Mouse (Mus musculus) monocyte, adult 2 months (primary cell): ENCODE measurements around the gene Fam129a.
A peak's percentile ranks its signal among the peaks of the same experiment; 100 is the strongest.

Source experiments
- DNase-seq, 2 experiments: peaks; one replicate each; pipeline ENCODE4 v3.0.0; 2022; ENCODE audit warnings: low spot score in 2 of 2, low read depth in 1 of 2

Gene Fam129a

DNA sequence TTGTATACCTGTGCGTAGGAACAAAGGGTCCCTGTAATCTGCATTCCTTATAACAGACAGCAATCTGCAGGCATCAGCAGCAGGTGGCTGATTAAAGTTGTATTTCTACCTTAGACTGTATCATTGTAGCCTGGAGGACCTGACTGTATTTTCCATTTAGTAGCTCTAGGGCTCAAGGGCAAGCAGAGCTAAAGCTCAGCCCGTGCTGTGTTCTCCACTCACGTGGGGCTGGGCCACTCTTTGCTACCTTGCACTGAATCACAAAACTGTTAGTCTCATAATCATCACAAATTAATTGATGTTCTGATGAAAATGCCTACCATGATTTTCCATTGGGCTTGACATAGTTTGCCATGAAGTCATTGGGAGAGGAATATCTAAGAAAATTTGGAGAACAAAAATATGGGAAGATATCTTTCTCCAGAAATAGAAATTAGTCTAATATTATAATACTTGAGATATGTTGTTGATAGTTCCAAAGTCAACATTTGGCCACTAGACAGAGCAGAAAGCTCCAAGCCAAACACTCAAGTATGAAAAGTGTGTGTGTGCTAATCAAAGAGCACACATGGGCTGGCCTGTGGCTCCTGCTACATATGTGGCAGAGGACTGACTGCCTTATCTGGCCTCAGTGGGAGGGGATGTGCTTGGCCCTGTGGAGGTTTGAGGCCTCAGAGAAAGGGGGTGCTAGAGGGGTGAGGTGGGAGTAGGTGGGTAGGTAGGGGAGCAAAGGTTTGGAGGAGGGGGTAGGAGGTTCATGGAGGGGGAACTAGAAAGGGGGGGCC lies 53.6 kb downstream of the Fam129a start:
- DNase-seq, result no peak

DNA sequence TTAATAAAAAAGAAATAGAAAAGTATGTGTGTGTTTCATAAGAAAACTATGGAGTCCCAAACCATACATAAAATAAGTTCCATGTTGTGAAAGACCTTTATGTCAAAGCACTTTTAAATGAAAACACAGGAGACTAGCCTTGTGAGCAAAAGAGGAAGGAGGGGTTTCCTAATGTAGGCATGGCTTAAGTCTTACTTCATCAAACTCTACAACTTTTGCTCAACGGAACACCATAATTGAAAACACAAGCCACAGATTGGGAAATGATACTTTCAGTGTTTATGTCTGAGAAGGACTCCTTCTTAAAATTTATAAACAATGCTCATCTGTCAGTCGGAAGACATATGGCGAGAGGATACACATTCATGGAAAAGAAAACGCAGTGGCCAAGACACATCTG lies 54.3 kb downstream of the Fam129a start:
- DNase-seq, result peak in 1 of 2 experiments; percentile 29

DNA sequence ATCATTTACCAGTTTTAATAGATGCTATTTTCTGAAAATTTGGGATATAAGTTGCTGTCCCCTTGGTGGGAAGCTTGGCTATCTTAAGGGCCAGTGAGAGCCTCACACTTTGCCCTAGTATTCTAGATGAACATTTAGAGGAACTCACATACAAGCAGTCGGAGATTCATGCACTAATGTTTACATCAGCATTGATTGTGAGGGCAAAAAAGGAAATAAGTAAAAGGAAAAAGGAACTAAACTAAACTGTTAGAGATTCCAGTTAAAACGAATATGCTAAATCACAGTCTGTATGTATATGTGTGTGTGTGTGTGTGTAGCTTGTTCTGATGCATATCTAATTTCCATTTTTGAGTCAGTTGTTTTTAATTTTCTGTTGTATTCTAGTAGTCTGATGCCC lies 54.7 kb downstream of the Fam129a start:
- no peak for DNase-seq

DNA sequence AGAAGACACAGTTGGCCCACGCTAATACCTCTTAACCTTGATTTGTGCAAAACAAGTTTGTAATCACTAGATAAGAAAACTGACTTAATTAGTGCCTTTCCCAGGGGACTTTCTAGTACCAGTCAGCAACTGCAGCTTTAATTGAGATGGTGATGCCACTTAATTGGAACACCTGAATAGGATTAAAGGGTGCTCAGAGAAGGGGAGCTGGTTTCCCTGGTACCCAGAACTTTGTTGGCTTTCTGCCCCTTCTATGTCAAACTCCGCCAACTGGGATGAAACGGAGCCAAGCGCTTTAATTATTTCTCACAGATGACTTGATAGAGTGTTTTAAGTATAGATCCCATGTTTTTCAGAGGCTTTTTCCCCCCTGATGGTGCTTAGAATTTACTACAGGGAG lies 55.6 kb downstream of the Fam129a start:
- DNase-seq, result no peak

DNA sequence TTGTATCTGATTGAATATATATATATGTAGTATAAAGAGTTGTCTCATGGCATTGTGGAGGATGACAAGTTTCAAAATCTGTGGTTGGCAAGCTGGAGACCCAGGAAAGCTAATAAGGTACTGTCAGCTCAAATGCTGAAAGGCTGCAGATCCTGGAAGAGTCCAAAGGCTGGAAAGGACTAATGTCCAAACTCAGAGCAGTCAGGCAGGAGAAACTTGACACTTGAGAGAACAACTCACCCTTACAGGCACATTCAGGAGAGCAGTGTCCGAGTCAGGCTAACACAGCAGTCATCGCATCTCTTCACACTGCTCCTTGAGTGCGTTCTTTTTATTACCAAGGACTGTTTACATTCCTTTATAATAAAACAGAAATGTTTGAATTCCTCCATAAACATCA lies 56.2 kb downstream of the Fam129a start:
- DNase-seq, result no peak

DNA sequence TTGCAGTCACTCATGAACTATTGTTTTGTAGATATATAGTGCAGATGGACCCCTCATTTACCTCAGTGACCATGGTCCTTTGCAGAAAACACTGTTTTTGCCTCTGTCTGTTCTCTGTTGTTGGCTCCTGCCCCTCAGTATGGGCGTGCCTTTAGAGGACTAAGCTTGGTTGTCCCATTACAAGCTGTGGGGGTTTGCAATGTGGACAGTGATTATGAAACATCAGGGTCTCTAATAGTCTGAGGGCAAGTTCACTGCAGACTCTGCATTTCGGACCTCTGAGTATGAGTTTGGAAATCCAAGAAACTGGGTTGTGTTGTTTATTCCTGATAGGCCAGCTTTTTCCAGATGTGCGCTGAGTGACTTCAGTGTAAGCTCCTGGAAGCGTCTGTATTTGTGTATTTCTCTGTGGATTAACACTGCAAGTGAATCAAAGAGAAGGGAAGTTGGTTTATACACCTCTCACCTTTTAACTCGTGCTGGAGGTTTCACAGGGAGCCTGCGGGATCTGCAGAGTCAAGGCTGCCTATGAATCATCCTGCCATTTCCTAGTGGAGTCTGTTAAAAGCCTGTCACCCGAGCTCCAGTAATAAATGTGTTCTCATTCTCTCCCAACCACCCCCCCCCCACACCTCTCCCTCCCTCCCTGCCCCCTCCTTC lies 58.7 kb downstream of the Fam129a start:
- no peak for DNase-seq

DNA sequence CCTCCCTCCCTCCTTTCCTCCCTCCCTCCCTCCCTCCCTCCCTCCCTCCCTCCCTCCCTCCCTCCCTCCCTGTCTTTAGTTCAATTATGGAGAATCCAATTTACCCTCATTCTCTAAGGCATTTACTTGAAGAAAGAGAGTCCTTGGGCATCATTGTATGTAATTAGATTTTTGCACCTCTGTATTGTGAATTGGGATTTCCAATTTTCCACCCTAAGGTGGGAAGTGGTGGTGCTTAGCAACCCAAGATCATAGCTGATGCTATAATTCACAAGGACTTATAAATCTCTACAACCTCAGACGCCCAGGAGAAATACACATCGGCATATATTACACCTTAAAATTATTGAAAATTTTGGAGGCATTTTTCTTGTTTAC lies 59.3 kb downstream of the Fam129a start:
- no peak for DNase-seq

DNA sequence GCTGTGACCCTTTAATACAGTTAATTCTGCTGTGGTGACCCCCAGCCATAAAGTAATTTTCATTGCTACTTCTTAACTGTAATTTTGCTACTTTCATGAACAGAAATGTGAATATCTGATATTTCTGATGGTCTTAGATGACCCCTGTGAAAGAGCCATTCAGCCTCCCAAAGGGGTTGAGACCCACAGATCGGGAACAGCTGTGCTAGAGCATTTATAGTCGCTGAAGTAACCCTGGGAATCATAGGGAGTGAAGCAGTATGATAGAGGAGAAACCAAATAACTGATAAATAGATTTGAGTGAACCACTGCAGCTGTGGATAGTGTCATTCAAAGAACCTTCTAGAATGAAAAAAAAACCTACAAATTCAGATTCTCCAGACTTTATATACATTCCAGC lies 60.1 kb downstream of the Fam129a start:
- no peak for DNase-seq

DNA sequence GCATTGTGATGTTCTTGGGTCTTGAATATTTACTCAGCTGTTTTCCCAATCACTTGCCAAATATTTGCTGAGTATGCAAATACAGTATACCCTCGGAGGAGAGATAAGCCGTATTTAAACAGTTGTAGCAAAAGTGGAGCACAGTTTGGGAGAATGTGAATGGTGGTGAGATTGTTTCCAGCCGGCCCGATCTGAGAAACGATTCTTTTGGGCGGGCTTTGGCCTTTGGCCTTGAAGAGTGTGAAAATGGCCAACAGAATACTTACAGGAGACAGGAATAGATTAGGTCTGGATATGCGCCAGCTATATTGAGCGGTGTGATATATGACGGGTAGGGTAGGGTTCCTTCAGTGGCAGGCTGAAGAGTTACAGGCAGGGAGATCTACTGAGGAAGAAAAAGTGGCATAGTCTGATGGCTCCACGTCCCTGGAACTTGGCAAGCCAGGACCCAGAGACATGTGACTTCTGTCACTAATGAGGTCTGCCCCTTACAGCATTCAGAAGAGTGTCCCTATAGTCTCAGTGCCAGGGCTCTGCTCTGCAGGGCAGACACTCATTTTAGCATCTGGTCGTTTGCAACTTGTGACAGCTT lies 60.8 kb downstream of the Fam129a start:
- no peak for DNase-seq

DNA sequence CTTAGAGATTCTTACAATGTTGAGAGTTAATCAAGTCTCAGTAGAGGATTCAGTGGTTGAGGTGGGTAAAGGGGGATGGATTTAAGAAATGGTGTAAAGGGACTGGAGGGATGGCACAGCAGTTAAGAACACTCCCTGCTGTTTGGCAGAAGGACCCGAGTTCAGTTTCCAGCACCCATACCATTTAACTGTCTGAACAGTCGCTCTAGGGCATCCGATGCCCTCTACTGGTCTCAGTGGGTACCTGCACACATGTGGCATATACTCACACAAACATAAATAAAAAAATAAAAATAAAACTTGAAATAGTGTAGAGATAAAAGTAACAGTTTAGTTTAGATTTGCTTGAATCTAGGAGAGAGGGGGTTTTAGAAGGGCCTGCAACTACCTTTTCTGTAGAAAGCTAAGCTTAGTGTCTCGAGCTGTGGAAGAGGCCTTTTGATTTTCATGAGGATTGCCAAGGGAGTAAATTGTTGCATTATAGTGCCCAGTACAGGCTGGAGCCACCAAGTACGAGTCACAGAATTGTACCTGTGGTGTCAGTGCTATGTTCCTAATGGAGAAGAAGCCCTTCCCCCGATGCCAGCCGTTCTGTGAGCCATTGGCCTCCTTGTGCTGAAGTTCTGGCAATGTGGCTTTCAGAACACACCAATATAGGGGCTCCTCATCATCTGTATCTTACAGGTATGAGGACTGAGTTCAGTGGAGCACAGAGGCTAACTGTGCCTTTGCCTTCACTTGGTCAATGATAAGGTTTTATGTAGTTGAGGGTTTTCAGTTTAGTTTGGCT lies 61.8 kb downstream of the Fam129a start:
- DNase-seq, result no peak

DNA sequence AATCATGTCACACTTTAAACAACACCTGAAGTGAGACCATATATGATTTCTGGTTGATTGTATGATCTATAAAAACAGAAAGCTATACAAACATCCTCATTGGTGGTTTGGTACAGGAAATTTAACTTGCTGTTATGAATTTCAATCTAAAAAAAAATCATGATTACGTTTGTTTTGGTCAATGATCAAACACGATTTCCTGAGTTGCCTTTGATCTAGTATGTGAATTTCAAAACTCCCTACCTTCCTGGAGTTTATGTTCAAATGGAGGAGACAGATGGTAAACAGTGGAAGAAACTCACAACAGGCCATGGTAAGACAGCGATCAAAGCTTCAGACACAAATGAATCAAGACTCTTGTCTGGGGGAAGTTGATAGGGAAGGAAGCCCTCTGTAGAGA lies 65.7 kb downstream of the Fam129a start:
- DNase-seq, result no peak

DNA sequence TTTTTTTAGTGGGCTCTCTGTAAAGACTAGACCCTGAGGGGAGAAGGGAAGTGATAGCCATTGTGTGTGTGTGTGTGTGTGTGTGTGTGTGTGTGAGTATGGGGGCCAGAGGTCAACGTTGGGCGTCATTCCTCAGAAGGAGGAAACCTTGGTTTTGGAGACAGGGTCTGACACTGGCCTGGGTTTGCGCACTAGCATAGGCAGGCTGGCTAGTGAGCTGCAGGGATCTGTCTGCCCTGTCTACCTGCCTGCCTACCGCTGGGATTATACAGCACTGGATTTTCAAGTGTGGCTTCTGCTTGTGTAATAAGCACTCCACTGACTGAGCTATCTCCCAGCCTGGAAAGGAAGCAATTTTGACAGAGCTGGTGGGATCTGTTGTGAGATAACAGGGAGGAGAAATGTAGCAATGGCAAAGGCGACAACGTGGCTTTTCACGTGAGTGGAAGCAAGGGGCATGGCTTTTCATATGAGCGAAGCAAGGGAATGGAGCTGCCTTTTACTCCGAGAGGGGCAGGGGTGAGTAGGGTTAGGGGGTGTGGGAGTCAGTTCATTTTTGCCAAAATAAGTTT lies 66.5 kb downstream of the Fam129a start:
- DNase-seq, result no peak

DNA sequence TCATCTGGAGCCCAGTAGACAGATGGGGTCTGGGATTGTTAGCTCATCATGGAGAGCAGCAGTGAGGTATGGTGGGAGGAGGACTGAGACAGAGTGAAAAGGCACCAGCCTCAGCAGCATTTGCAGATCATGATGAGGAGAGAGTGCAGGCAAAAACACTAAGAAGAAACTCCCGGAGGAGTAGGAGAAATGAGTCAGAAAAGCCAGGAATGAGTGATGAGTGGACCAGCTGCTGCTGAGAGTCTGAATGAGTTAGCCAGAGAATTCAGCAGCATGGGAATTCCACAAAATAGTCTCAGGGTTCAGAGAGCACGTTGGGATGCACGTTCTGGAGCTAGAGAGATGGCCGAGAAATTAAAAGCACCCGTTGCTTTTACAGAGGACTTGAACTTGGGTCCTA lies 67.4 kb downstream of the Fam129a start:
- no peak for DNase-seq

DNA sequence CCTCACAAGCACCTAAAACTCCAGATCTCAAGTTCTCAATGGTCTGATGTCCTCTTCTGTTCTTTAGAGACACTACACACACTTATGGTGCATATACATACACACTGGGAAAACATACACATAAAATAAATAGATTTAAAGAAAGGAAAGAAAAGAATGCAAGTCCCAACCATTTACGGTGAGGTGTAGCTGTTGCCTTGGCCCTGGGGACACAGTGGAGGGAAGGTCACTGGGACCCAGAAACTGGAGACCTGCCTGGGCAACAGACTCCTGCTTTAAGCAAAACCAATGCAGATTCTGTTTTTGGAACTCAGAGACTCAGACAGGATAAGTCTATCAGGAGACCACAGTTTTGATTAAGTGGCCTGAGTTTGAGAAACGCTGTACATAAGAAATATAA lies 67.8 kb downstream of the Fam129a start:
- no peak for DNase-seq

DNA sequence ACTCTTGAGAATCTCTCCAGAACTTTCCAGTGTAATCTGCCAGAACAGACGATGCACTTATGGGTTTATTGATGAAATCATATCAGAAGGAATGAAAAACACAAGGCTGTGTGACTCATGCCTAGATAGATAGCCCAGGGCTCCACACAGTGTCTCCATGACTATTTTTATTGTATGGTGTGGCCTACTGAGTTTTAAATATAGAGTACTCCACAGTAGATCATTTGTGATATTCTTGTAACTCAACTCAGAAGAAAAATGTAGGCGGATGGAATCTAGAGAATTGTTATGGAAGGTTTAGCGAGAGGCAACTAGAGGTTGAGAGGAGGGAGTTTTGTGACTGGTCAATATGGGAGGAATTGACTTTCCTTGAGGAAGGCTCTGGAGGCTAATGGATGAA lies 75.4 kb downstream of the Fam129a start:
- no peak for DNase-seq

DNA sequence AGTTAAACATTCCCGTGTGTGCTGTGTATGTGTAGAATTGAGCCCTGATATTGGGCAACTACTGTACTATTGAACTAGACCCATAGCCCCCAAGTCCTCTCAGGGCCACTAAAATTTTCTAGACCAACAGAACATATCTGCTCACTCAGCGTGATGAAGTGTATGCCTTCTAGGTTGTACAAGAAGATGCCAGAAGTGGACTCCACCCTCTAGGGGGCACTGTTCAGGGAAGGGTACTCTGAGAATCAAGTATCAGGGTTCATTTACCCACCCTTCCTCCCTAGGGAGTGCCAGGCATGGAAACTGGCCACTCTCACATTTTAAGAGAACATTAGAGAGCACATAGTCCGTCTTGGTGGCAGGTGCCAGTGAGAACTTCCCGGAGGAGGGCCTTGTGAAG lies 77.1 kb downstream of the Fam129a start:
- DNase-seq, result no peak

DNA sequence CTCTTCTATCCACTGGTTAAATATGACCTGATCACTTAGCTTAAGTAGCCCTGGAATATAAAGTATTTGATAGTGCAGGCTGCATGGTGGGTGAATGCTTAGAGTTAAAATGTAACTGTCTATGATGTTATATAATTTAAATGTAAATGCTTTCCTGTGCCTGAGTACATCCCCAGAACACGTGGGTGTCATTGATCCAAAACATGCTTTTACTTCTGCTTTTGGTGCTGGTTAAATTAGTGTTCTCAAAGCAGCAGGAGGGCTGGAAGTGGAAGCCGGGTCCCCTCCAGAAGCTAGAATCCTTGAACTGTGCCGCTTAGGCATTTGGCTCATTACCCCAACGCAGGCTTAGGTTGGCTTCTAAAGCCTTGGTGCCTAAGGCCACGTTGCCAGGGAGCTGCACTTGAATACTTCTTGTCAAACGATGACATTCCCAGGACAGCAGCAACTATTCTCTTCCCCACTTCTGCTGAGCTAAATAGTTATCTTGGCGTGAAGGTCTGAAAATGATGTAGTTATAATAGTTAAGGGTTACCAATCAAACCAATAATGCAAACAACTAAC lies 86.1 kb downstream of the Fam129a start:
- DNase-seq, result no peak

DNA sequence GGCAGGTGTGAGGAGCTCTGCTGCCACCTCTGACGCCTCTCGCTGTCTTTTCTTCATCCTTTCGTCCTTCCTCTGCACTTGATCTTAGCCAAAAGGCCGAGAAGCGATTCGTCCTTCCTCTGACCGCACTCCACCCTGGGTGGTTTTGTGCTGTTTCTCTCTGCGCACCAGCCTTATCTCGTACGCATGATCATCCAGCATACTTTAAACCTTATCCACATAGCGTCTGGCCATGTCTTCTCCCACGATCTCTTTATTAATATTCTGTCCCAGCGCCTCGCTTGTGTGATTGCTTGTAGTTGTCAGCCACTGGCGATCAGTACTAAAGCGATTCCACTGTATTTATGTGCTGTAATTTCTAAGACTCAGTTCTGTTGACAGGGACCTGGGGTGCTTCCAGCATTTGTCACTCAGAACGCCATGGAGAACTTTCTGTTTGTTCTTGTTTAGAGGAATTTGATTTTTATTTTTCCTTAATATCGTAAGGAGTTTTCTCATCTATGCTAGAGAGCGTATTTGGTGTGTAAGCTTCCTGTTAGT lies 87.4 kb downstream of the Fam129a start:
- DNase-seq, result no peak

DNA sequence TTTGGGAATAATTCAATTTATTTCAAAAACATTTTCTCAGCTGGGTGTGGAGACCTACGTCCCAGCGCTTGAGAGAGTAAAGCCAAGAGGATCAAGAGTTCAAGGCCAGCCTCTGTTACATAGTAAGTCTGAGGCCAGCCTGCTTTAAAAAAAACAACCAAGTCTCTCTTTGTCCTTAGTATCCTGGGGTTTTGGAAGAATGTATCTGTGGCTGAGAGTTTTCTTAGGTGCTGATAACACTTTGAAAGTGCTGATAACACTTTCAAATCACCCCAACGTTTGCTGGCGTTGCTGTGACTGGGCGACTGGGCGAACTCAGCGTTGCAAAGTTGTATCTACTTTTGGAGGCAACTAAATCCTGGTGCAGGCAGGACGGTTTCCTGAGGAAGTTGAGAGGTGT lies 88.7 kb downstream of the Fam129a start:
- no peak for DNase-seq

DNA sequence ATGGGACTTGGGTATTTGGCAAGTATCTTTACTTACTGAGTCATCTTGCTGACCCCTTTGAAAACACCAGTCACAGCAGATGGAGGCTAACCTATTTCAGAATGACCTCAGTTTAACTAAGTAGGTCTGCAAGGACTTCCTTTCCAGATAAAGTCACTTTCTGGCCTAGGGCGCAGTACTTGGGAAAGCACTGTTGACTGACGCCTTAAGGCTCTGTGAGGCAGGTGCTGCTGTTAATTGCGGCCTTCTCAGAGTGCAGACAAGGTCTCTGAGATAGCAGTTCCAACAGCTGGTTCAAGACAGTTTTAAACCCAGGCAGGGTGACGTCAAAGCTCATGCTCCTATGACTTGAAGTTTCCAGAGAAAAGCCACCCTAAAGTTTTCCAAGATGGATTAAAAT lies 89.3 kb downstream of the Fam129a start:
- DNase-seq, result no peak

DNA sequence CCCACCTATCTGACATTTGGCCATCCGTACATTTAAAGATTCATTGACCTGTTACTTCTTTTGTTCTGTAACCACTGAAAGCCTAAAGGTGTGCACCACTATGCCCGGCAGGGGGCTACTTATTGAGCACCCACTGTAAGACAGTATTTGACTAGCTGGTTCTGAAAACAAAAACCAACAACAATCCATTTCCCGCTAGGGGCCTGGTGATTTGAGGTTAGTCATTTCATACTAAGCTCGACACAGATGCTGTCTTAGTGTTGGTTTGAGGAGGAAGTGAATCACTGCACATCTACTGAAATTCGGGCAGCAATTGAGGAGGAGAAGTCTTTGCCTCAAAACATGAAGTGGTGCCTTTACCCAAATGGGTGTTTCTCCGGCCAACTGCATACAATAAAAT lies 89.9 kb downstream of the Fam129a start:
- no peak for DNase-seq
